Mouse (Mus musculus) spleen, adult 2 months (tissue): ENCODE measurements around the gene Zfp618.

Experiments used
- CTCF ChIP-seq: fragments of 200-500 bp; IDR thresholded peaks from 2 replicates; pipeline ENCODE4 v1.5.1; 2011; ENCODE audit warnings: mild to moderate bottlenecking, inconsistent platforms; ENCODE audit not compliant: insufficient read depth, insufficient read length, insufficient replicate concordance; ENCODE audit errors: extremely low read depth
- POLR2A ChIP-seq: fragments of 200-500 bp; IDR thresholded peaks from 2 replicates; pipeline ENCODE4 v1.6.1; 2011; ENCODE audit warnings: low read depth, low read length, inconsistent platforms

DNA sequence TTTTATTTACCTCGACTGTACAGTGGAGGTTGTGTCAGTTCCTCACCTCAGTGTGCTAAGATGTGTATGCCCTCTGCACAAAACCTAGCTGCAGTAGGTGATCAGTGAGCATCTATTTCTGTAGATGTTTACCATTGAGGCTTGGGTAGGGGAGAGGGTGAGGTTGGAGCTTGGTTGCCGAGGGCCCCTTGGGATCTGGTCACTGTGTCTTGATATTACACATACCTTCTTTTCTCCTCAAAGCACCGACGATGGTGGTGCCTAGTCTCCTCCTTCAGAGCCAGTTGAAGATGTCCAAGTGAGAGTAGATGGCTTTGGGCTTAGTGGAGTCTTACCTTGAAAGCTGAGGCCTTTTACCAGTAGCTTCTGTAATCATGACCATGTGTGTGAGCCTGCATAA is 101.4 kb downstream of the Zfp618 start:
- TF ChIP-seq CTCF, result no peak
- TF ChIP-seq POLR2A, result no peak
